In the genomic region with DNA sequence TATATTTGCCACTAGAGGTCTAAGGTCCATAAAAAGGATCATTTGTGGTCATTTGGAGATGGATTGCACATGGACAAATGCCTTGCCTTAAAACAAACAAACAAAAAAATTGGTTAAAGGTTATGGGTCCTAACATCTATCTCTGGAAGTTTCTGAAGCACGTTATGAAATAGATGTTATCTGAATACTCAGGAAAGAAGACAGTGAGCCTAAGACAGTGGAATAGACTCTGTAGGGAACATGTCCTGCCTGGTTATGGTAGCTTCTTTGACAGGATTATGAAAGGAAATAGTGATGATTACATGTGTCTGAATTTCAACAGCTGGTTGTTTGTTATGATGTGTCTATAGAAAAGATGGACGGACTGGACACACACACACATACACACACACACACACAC, we compare ENCODE assay signal across 27 mouse cellular contexts.
"Had no signal": no experiment of that assay in that cellular context is flagged by ENCODE, and none has a peak within 500 bp of the region (broad histone marks: within the 10 kb centered on the region; RNA-seq: fewer than 3 reads in every experiment).

No protein-coding gene starts in this region.

- H3K4me1 ChIP-seq: embryonic facial prominence, embryonic 12.5 days; embryonic facial prominence, embryonic 13.5 days; embryonic facial prominence, embryonic 15.5 days; forebrain, embryonic 15.5 days had no signal

- H3K27ac ChIP-seq: embryonic facial prominence, embryonic 10.5 days; embryonic facial prominence, embryonic 12.5 days; embryonic facial prominence, embryonic 13.5 days; embryonic facial prominence, embryonic 15.5 days; forebrain, embryonic 10.5 days; forebrain, embryonic 12.5 days; forebrain, embryonic 13.5 days; forebrain, embryonic 15.5 days; gastrocnemius, adult 2 months had no signal

- DNase-seq: cerebellum, adult 18-20 months; cerebellum, adult 2 months; cerebellum, adult 8-10 months; cerebellum, adult 9-10 months; cerebellum, adult 9-11 months; cerebellum, postnatal 10 days; cerebellum, postnatal 14 days; cerebellum, postnatal 25 days; cerebellum, postnatal 36 days; embryo, embryonic 11 days; forebrain, postnatal 0 days; gastrocnemius, adult 2 months; gastrocnemius, postnatal 10 days; gastrocnemius, postnatal 14 days; gastrocnemius, postnatal 25 days; gastrocnemius, postnatal 36 days had no signal

- H3K27me3 ChIP-seq: embryonic facial prominence, embryonic 12.5 days; embryonic facial prominence, embryonic 13.5 days; embryonic facial prominence, embryonic 15.5 days; forebrain, embryonic 12.5 days; forebrain, embryonic 13.5 days; forebrain, embryonic 15.5 days had no signal

- H3K4me2 ChIP-seq: embryonic facial prominence, embryonic 12.5 days; embryonic facial prominence, embryonic 13.5 days; embryonic facial prominence, embryonic 15.5 days; forebrain, embryonic 12.5 days; forebrain, embryonic 13.5 days; forebrain, embryonic 15.5 days had no signal

- H3K4me3 ChIP-seq: embryonic facial prominence, embryonic 10.5 days; embryonic facial prominence, embryonic 12.5 days; embryonic facial prominence, embryonic 13.5 days; embryonic facial prominence, embryonic 15.5 days; erythroblast, embryonic 14.5 days; forebrain, embryonic 10.5 days; forebrain, embryonic 12.5 days; forebrain, embryonic 13.5 days; forebrain, embryonic 15.5 days; gastrocnemius, adult 2 months had no signal

- H3K9ac ChIP-seq: embryonic facial prominence, embryonic 12.5 days; embryonic facial prominence, embryonic 13.5 days; embryonic facial prominence, embryonic 15.5 days; forebrain, embryonic 12.5 days; forebrain, embryonic 13.5 days; forebrain, embryonic 15.5 days; forebrain, postnatal 0 days had no signal

- ATAC-seq: forebrain, embryonic 13.5 days; forebrain, embryonic 14.5 days; forebrain, embryonic 15.5 days; forebrain, embryonic 16.5 days; forebrain, postnatal 0 days had no signal

- H3K9me3 ChIP-seq: embryonic facial prominence, embryonic 10.5 days; embryonic facial prominence, embryonic 12.5 days; embryonic facial prominence, embryonic 13.5 days; embryonic facial prominence, embryonic 15.5 days; forebrain, embryonic 10.5 days; forebrain, embryonic 12.5 days; forebrain, embryonic 13.5 days; forebrain, embryonic 15.5 days had no signal
